Mouse (Mus musculus): Measurements from ENCODE around the gene Vav3. TPM values are rescaled to one million over a fixed set of nuclear protein-coding genes. Genes with fewer than 3 reads are reported as not detected.

Vav3 gene
- total RNA-seq, 2 experiments from 2014 or later = 13.0 to 16.5 TPM

GRCm38 (mm10) chr3:109351956-109352684 is 11.7 kb downstream of the Vav3 start:
- DNase-seq (ENCODE audit: low spot score in 2 of 2) = no peak

DNA sequence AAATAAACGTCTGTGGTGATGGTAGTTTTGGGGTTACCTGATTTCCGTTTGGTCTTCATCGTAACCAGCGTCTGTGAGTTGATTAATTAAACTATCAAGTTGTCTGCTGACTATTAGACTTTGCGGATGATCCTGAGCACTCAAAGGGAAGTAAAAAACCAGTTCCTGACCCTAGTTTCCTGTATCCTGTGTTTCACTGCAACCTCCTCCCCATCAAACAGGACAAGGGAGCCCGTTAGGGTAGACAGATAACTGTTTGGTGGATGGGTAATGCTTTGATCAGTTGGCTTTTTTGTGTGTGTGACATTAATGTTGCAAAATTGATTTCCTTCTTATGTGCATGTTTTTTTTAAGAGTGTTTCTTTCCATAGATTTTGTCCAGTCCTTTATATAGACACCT is 12.2 kb downstream of the Vav3 start:
- no peak for DNase-seq (ENCODE audit: low spot score in 2 of 2)

- DNase-seq (ENCODE audit: low spot score in 2 of 2) = no peak
These were observed 13.4 kb downstream of the Vav3 start for GRCm38 (mm10) chr3:109353814-109354213.

GRCm38 (mm10) chr3:109355158-109355557 is 14.7 kb downstream of the Vav3 start:
- no peak for DNase-seq (ENCODE audit: low spot score in 2 of 2)

DNA sequence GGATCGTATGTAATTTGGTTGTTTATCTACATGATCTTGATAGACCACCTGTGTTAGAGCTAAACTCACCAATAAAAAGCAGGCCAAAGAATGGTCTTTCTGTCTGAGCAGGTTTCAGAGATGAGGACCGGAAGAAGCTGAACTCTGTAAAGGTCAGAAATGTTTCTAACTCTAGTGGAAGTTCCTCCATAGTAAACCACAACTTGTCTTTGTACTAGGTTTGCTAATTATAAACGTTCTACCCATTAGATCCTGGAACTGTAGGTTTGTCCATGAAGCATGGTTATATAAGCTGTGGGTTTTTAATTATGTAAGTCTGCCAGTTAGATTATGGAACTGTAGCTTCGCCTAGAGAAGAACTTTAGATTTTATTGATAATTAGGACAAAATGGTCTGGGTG is 20.3 kb downstream of the Vav3 start:
- DNase-seq (ENCODE audit: low spot score in 2 of 2) = no peak

GRCm38 (mm10) chr3:109361882-109362281 is 21.4 kb downstream of the Vav3 start:
- DNase-seq (ENCODE audit: low spot score in 2 of 2) = no peak

DNA sequence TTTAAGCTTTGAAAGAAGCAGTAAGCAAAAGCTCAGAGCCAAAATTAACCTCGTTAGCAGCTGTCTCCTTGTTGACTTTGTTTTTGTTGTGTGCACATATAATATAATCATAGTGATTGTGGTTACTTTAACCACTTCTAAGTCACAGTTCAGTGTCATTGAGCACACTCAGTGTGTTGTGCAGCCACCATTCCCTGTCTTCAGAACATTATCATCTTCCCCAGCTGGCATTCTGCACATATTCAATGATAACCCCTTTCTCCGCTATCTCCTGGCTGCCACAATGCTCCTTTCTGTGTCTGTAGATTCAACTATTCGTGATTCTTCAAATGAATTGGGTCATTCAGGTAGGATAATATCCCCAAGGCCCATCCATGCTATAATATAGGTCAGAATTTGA is 21.9 kb downstream of the Vav3 start:
- no peak for DNase-seq (ENCODE audit: low spot score in 2 of 2)

- DNase-seq (ENCODE audit: low spot score in 2 of 2) = no peak
These were observed 23.1 kb downstream of the Vav3 start for GRCm38 (mm10) chr3:109363522-109363921.

- no peak for DNase-seq (ENCODE audit: low spot score in 2 of 2)
These were observed 25.4 kb downstream of the Vav3 start for GRCm38 (mm10) chr3:109365875-109366274.

GRCm38 (mm10) chr3:109366411-109366851 is 26.0 kb downstream of the Vav3 start:
- peak in 1 of 2 experiments; percentile 15 for DNase-seq (ENCODE audit: low spot score in 2 of 2)

GRCm38 (mm10) chr3:109368383-109369289 is 28.2 kb downstream of the Vav3 start:
- DNase-seq (ENCODE audit: low spot score in 2 of 2) = peak in 1 of 2 experiments; percentile 27

- no peak for DNase-seq (ENCODE audit: low spot score in 2 of 2)
These were observed 31.1 kb downstream of the Vav3 start for GRCm38 (mm10) chr3:109371576-109371975.

DNA sequence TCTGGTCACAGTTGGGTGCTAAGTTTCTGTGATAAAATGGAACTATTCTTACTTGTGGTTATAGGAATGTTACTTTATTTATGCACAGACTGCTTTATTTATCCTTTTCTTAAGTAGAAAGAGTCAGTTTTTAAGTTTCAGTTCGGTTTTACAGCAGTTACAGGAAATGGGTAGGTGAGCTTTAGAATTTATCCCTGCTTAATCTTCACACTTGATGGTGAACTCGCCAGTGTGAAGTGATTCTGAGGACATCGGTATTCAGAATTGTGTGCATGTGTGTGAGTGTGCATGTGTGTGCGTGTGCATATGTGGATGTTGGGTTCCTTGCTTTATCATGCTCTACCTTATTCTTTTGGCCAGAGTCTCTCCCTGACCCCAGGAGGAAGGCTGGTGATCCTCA is 32.2 kb downstream of the Vav3 start:
- DNase-seq (ENCODE audit: low spot score in 2 of 2) = no peak

DNA sequence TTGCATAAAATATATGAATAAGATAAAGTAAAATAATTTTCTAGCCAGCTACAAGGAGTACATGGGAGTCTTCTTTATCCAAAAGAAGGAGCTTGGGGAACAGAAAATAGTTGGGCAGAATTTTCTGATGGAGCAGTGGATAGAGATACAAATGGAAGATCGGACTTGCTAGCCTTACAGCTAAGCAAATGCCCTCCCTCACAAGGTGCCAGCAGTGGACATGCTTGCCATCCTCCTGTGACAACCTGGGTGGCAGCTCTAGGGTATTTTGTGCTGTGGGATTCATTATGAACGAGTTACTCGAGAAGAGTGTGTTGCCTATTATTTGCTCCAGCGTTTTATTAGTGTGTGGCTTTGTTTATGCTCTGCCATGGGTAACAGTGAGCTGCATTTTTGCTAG is 37.8 kb downstream of the Vav3 start:
- no peak for DNase-seq (ENCODE audit: low spot score in 2 of 2)

- DNase-seq (ENCODE audit: low spot score in 2 of 2) = no peak
These were observed 38.2 kb downstream of the Vav3 start for GRCm38 (mm10) chr3:109378684-109379083.

DNA sequence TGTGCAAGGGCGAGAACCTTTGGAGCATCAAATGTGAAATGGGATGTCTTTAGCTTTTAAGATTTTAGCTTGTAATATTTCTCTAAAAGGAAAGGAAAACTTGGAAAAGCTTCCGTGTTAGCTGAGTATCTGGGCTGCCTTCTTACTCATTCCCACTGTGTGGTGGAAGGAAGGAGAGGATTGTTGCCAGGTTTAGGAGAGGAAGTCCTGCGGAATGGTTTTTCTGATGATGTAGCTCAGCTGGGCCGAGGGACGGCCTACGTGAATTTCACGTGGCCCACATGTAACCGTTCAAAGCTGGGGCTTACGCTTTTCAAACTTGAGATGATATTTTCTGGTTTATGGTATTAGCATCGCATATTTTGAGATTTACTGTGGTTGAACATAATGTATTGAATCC is 48.3 kb downstream of the Vav3 start:
- no peak for DNase-seq (ENCODE audit: low spot score in 2 of 2)

- DNase-seq (ENCODE audit: low spot score in 2 of 2) = no peak
These were observed 61.1 kb downstream of the Vav3 start for GRCm38 (mm10) chr3:109401527-109401926.

- no peak for DNase-seq (ENCODE audit: low spot score in 2 of 2)
These were observed 70.8 kb downstream of the Vav3 start for GRCm38 (mm10) chr3:109411294-109411693.

- DNase-seq (ENCODE audit: low spot score in 2 of 2) = no peak
These were observed 80.0 kb downstream of the Vav3 start for GRCm38 (mm10) chr3:109420403-109420802.

DNA sequence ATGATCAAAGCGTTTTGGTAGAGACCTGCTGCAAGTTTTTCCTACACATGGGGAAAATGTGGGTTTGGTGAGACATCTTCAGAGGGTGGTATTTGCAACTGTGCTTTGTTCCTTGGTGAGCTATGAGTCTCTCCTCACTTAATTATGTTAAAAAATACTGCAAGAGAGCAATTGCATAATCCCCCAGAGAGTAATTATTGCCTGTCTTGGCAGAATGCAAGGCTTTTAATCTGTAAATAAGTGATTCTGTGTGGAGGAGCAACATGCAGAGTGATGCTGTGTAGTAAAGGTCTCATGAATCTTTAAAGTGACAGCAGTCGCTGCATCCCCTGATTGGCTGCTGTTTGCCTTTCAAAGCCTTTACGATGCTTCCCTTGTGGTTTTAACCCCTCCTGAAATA is 80.6 kb downstream of the Vav3 start:
- DNase-seq (ENCODE audit: low spot score in 2 of 2) = peak in 1 of 2 experiments; percentile 39

DNA sequence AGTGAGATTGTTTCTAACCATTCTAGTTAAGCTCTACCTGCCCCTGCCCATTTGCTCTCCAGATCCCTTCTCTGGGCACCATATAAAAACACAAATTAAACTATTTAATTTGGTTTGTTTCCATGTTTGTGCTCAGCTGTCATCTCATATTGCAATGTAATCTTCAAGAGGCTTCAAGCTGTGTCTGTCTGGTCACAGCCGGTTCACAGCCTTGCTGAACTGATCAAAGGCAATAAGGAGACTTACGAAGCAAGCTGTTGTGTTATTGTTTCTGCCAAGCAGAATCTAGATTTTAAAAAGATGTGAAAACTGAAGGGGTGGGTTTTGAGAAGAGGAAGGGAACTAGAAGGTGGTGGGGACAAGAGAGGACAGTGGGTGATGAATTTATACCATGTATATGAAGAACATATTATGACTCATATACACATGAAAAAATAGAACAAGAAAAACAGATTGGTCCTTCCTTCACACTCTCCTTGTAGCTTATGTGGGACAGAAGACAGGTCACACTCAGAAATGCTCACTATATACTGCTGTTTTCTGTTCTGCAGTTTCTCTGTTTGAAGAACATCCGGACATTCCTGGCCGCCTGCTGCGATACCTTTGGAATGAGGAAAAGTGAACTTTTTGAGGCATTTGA is 83.1 kb downstream of the Vav3 start:
- no peak for DNase-seq (ENCODE audit: low spot score in 2 of 2)

DNA sequence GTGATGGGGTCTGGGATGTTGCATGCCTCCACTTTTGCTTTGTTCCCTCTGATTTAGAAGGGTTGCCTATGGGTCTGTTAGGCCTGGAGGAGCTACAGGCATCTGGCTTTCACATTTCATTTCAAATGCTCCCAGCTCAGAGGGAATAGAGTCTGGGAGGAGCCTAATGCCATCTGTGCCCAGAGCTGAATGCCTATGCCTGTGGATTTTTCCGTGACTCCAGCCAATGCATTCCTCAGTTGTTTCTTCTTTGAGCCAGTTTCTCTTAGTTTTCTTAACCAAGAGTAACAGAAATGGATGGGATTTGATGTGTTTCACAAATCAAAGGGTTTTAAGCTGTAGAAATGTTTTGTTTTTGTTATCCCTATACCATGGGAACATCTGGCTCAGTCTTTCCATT is 90.8 kb downstream of the Vav3 start:
- DNase-seq (ENCODE audit: low spot score in 2 of 2) = peak; percentile 25 to 53
